Mouse (Mus musculus): Measurements from ENCODE around the gene Strip2.

- TF ChIP-seq CTCF (conservative IDR thresholded peaks at IDR 0.05; ENCODE audit: low read length) (no peak), POU5F1 (IDR thresholded peaks at IDR 0.05; ENCODE audit: borderline replicate concordance, low read length) (no peak), NANOG (IDR thresholded peaks at IDR 0.05; ENCODE audit: borderline replicate concordance, low read length) (no peak)
These were observed 68.7 kb downstream of the Strip2 start for GRCm38 (mm10) chr6:29985504-29985903.
